Mouse (Mus musculus) adrenal gland, postnatal 25 days (tissue): Measurements from ENCODE around the gene Gfpt2. TPM values are rescaled to one million over a fixed set of nuclear protein-coding genes. Genes with fewer than 3 reads are reported as not detected.
A peak's percentile ranks its signal among the peaks of the same experiment; 100 is the strongest.
"Not testable (repeated sequence)": the region's sequence is repeated elsewhere in the genome, so short reads cannot be mapped to it uniquely, and the experiment has no call there.

ENCODE experiments used
- DNase-seq: peaks from one replicate; pipeline ENCODE4 v3.0.0; 2021; ENCODE audit warnings: mixed read lengths
- long read RNA-seq: library from polyadenylated mRNA; stranded (forward); transcript quantifications from one replicate; pipeline ENCODE4 v2.0.0, GENCODE M21; 2021
- total RNA-seq: library from RNA; stranded (reverse); gene quantifications from 2 replicates; pipeline ENCODE4 v1.2.3, GENCODE M21; 2021

The Gfpt2 gene
- total RNA-seq = 2.8 and 2.9 TPM in 2 replicates
- long read RNA-seq, partial matches to known transcripts = 1 of 4 reads
- long read RNA-seq, other reads (novel, unspliced or antisense) = 1 of 4 reads

- peak; percentile 76 for DNase-seq
Measured at GRCm38 (mm10) chr11:49793619-49794341, at the start of gene Gfpt2. Gene Gfpt2, plus strand, starts transcription at chr11:49794178.

DNA sequence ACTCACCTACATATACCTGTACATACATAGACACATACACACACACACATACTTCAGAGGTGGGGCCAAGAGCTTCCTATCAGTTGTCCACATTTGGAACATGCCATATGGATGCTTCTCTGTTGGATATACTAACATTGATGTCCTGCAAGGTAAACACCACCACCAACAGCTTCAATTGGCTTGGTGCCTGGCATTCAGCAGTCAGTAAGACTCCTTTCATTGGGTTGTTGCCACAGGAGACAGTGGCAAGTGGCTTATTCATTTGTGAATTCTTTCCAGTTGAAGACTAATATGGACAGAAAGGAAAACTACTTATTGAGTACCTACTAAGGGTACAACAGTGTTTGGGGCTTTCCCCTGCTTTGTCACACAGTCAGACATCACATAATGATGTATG lies 49.0 kb upstream of the Gfpt2 start:
- DNase-seq = no peak

DNA sequence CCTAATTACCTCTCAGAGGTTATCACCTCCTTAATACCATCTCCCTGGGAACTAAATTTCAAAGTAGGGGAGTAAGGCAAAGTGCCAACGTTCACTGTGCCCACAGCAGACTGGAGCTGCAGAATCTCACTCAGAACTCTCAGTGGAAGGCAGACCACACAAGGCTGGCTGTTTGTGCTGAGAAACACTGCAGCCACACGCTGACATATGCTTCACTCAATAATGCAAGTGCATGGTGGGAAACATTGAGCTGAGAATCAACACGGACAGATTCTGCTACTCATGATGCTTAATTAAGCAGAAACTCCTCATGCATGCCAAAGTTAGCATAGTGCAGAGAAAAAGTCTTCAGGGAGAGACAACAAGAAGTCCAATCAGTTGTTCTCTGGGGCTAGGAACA lies 48.1 kb upstream of the Gfpt2 start:
- no peak for DNase-seq

DNA sequence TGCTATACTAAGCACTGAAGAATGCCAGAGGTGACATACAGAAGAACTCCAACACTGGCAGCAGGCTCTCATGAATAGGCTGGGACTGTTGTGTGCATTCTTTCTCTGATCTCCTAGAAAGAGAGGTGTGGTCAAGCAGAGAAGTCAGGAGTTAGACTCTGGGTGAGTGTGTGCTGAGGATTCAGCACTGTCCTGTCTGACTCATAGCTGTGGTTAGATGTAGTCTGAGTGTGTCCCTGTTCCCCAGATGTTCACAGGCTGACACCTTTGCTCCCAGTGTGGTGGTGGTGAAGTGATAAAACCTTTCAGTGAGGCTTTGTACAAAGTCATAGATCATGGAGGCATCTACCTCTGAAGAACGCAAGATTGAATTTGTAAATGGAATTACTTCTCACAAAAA lies 47.2 kb upstream of the Gfpt2 start:
- DNase-seq = no peak

GRCm38 (mm10) chr11:49754958-49755665 lies 38.9 kb upstream of the Gfpt2 start:
- DNase-seq = peak; percentile 18

DNA sequence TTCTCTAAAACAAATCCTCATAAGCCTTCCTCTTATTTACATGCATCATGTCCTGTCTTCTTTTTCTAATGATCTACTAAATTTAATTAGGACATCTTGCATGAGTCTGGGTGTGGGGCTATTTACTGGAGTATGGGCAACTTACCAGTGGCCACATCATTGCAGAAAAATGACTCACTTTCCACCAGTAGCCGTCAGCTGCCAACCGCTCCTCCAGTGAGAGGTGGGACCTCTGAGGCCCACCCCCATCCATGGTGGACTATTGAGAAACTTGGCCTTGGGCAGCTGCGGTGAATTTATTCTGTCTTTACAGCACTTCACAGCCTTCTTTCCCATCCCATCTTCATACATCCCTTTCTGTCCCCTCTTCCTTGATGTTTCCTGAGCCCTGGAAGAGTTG lies 35.9 kb upstream of the Gfpt2 start:
- no peak for DNase-seq

DNA sequence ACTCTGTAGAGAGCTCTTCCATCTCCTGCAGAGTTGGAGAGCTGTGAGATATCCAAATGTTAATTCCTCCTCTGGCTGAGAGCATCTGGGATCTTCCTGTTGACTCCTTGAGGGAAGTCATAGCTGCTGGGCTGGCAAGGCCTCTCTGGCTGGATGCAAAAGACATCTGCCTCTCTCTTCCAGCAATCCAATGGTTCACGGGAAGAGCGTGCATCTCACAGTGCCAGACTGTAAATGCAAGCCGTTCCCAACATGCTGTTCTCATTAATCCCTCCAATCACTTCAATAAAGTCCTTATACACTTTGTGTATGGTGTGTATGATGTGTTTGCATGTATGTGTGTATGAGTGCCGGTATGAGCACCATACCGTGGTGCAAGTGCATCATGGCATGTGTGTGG lies 32.8 kb upstream of the Gfpt2 start:
- DNase-seq = no peak

GRCm38 (mm10) chr11:49763555-49763954 lies 30.4 kb upstream of the Gfpt2 start:
- no peak for DNase-seq

DNA sequence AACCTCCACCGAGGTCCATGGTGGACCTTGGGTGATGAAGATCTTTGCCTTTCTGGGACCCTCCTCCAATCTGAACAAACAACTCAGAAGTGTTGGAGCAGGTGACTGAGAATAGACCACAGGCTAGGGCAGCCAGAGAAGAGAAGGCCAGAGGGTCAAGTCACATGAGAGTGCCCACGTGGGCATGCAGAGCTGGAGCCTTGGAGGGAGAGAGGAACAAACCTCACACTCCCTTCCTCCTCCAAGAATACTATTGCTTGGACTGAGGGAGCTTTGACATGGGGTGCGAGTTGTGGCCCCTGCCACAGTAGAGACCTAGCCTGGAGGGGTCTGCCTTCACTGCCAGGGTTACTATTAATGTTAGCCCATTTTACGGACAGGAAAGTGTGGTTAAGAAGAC lies 30.0 kb upstream of the Gfpt2 start:
- no peak for DNase-seq

- peak; percentile 32 for DNase-seq
Measured at GRCm38 (mm10) chr11:49764639-49765299, 29.2 kb upstream of the Gfpt2 start.

DNA sequence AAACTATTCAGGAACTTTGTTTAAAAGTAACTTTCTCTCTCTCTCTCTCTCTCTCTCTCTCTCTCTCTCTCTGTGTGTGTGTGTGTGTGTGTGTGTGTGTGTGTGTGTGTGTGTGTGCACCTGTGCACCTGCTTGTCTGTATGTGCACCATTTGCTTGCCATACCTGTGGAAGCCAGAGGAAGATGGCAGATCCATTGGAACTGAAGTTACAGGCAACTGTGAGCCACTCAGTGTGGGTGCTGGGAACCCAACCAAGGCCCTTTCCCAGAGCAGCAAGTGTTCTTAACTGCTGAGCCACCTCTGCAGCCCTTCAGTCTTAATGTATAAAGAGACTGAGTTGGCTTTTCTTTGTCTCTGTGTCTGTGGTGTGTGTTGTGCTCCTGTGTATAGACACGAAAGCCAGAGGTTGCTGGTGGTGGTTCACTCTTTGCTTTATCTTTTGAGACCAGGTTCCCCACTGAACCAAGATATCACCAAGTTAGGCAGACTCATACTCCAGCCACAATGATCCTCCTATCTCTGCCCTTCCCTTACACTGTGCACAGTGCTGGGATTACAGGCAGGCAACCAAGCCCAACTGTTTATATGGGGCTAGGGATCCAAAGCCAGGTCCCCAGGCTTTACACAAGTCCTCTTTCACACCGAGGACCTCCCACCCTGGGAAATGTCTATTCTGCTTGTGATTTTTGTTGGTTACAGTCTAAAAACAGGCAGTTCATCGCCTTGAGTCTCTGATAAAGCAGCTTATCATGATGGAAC lies 28.4 kb upstream of the Gfpt2 start:
- DNase-seq = no peak

DNA sequence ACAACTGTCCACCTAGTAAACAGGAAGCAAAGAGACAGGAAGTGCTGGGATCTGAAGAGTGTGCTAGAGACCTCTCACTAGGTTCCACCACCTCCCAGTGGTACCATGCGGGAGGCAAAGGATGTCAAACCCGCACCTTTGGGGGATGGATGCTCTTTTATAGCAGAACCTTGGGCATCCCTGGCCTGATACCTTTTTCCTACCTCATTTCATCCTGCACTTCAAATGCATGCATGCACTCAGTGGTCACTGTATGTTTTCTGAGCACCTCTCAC lies 27.9 kb upstream of the Gfpt2 start:
- DNase-seq = no peak

DNA sequence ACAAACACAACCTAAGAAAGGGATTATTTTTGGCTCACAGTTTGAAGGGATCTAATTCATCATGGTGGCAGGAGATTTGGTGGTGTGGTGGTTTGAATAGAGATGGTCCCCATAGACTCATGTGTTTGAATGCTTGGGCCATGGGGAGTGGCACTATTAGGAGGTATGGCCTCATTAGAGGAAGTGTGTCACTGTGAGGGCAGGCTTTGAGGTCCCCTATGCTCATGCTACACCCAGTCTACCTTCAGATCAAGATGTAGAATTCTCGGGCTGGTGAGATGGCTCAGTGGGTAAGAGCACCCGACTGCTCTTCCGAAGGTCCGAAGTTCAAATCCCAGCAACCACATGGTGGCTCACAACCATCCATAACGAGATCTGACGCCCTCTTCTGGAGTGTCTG lies 26.5 kb upstream of the Gfpt2 start:
- not testable (repeated sequence) for DNase-seq

- no peak for DNase-seq
Measured at GRCm38 (mm10) chr11:49768781-49769180, 25.2 kb upstream of the Gfpt2 start.

- no peak for DNase-seq
Measured at GRCm38 (mm10) chr11:49770676-49771550, 23.1 kb upstream of the Gfpt2 start.

GRCm38 (mm10) chr11:49772251-49772650 lies 21.7 kb upstream of the Gfpt2 start:
- DNase-seq = no peak

- no peak for DNase-seq
Measured at GRCm38 (mm10) chr11:49774894-49775293, 19.1 kb upstream of the Gfpt2 start.

DNA sequence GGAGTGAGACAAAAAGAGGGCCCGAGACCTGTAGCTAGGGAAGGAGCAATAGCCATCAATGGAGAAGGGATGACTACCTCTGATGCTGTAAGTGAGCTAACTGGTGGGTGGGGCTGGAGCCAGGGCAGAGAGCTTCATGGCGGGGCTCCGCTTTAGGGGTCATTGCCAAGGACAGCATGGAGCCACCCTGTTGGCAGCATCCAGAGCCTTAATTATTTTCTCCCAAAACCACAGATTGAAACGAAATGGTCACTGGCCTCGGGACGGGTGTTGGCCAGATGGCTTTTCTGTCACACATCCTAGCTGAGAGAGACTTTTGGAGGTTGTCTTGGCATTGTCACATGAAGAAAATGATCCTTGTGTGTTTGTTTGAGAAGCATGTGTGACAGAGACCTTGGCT lies 15.1 kb upstream of the Gfpt2 start:
- DNase-seq = no peak

- no peak for DNase-seq
Measured at GRCm38 (mm10) chr11:49780161-49780817, 13.7 kb upstream of the Gfpt2 start.

GRCm38 (mm10) chr11:49781833-49782399 lies 12.1 kb upstream of the Gfpt2 start:
- DNase-seq = no peak

DNA sequence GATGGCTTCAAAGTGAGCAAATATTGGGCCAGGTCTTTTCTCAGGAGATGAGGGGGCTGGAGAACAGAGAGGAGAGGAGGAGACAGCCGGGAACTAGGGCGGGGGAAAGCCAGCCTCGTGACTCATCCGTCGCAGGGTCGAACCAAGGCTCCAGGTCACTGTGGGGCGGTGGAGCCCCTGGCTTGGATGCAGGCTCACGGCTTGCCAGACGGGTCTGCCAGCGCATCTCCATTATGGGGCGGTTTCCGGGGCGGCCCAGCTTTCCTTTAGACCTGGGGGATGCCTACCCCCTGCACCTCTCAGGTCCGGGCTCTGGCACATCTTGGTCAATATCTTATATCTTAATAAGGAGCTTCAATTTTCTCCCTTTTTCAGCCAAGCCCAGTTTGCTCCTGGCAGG lies 847 bp upstream of the Gfpt2 start:
- DNase-seq = peak; percentile 6
